Mouse (Mus musculus) liver, embryonic 11.5 days (tissue): ENCODE measurements around the gene Cfl1. TPM values are rescaled to one million over a fixed set of nuclear protein-coding genes. Genes with fewer than 3 reads are reported as not detected.
A peak's percentile ranks its signal among the peaks of the same experiment; 100 is the strongest.

Experiments
- ATAC-seq: fragments of 200-750 bp; cut with Nextera tagmentation; replicated peaks from 2 replicates; pipeline ENCODE4 v1.8.0; 2017; ENCODE audit warnings: moderate number of reproducible peaks, mild to moderate bottlenecking, moderate TSS enrichment, moderate library complexity; ENCODE audit not compliant: low FRiP score
- DNase-seq: peaks from one replicate; pipeline ENCODE4 v3.0.0-alpha.2; 2017; ENCODE audit warnings: low spot score
- H3K27ac ChIP-seq: fragments of 300-500 bp; sonication (generic); 2 replicates; pipeline ENCODE4 v1.5.1; 2014; ENCODE audit warnings: mild to moderate bottlenecking, low read depth, low read length, control low read depth
- H3K27me3 ChIP-seq: fragments of 300-500 bp; sonication (generic); replicated peaks from 2 replicates; pipeline ENCODE4 v1.6.1; 2014; ENCODE audit warnings: low read length, mixed read lengths; ENCODE audit not compliant: control insufficient read depth, insufficient read depth
- H3K36me3 ChIP-seq: fragments of 300-500 bp; sonication (generic); 2 replicates; pipeline ENCODE4 v1.6.1; 2014; ENCODE audit warnings: mild to moderate bottlenecking, low read length, moderate library complexity, mixed read lengths; ENCODE audit not compliant: control insufficient read depth, insufficient read depth
- H3K4me1 ChIP-seq: fragments of 300-500 bp; sonication (generic); replicated peaks from 2 replicates; pipeline ENCODE4 v1.6.1; 2014; ENCODE audit warnings: low read length, mixed read lengths; ENCODE audit not compliant: control insufficient read depth, insufficient read depth
- H3K4me2 ChIP-seq: fragments of 300-500 bp; sonication (generic); 2 replicates; pipeline ENCODE4 v1.6.1; 2014; ENCODE audit warnings: mild to moderate bottlenecking, control low read depth, moderate library complexity
- H3K4me3 ChIP-seq: fragments of 300-500 bp; sonication (generic); 2 replicates; pipeline ENCODE4 v1.5.1; 2014; ENCODE audit warnings: low read depth, low read length, control low read depth
- H3K9ac ChIP-seq: fragments of 300-500 bp; sonication (generic); 2 replicates; pipeline ENCODE4 v1.6.1; 2014; ENCODE audit warnings: low read depth, low read length, control low read depth
- H3K9me3 ChIP-seq: fragments of 300-500 bp; sonication (generic); 2 replicates; pipeline ENCODE4 v1.6.1; 2016; ENCODE audit warnings: low read length, inconsistent platforms, mixed read lengths; ENCODE audit not compliant: control insufficient read depth
- WGBS: fragments of 180-500 bp; shearing (Covaris S2); extraction: QIAGEN DNeasy Blood & Tissue Kit; methylation state at CpG from one replicate; pipeline ENCODE4 v1.1.7; 2014; 5-methylcytosine and 5-hydroxymethylcytosine counted together
- polyA plus RNA-seq: library from polyadenylated mRNA; unstranded; fragments of >200 nt; fragmentation: Nextera tagmentation; extraction: Ambion mirVana; gene quantifications from 2 replicates; pipeline ENCODE4 v1.2.1, GENCODE M21; 2014

Cfl1 gene
- polyA plus RNA-seq, 1 experiment from 2014 or later: 2,516 TPM

DNA sequence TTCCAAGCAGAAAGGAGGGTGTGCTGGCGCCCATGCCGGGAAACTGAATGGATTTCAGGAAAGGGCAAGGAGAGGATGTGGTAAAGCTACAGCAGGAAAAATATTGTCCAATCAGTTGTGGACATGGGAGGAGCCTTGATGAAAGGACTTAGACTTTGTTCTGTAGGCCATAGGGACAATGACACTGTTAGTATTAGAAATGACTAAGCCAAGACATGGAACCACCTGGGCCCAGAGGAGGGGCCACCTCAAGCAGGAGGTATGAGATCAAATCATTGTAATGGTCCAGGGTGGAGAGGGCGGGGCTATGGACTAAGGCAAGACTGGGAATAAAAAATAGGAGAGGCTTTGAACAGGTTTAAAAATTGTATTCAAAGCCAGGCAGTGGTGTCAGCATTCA, 28.5 kb downstream of the Cfl1 start:
- Histone ChIP-seq H3K4me2 (no peak overlapping the region), H3K4me3 (no peak overlapping the region), H3K4me1 (no peaks in the 10 kb centered on the region), H3K27ac (no peak overlapping the region), H3K9ac (no peak overlapping the region), H3K36me3 (no peaks in the 10 kb centered on the region), H3K9me3 (no peaks in the 10 kb centered on the region), H3K27me3 (no peaks in the 10 kb centered on the region)
- DNase-seq (no peak), ATAC-seq (no peak)
- 72% methylated on average over 3 of the region's 3 CpGs for WGBS

DNA sequence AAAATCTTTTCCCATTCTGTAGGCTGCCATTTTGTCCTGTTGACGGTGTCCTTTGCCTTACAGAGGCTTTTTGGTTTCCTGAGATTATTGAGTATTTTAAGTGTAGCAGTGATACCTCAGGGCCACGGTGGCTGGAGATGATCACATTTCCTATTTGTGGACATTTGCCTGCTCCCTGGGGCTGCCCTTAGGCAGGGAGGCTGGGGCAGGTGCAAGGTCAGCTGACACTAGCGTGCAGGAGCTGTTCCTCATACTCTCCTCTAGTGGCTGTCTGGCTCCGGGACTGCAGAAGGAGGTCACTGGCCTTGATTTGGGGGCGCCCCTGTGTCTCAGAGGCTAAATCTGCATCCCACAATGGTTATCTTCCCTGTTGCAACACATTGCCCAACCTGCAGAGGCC, 34.9 kb downstream of the Cfl1 start:
- H3K27me3 ChIP-seq: no peaks in the 10 kb centered on the region
- H3K36me3 ChIP-seq: no peaks in the 10 kb centered on the region
- WGBS: 68% methylated on average over 5 of the region's 5 CpGs
- no peak overlapping the region for H3K27ac ChIP-seq
- no peak overlapping the region for H3K4me2 ChIP-seq
- no peak overlapping the region for H3K9ac ChIP-seq
- no peaks in the 10 kb centered on the region for H3K9me3 ChIP-seq
- H3K4me1 ChIP-seq: peaks cover 6% of the 10 kb centered on the region; the same call in 1 of the 2 replicates
- DNase-seq (no peak), ATAC-seq (no peak)
- no peak overlapping the region for H3K4me3 ChIP-seq

DNA sequence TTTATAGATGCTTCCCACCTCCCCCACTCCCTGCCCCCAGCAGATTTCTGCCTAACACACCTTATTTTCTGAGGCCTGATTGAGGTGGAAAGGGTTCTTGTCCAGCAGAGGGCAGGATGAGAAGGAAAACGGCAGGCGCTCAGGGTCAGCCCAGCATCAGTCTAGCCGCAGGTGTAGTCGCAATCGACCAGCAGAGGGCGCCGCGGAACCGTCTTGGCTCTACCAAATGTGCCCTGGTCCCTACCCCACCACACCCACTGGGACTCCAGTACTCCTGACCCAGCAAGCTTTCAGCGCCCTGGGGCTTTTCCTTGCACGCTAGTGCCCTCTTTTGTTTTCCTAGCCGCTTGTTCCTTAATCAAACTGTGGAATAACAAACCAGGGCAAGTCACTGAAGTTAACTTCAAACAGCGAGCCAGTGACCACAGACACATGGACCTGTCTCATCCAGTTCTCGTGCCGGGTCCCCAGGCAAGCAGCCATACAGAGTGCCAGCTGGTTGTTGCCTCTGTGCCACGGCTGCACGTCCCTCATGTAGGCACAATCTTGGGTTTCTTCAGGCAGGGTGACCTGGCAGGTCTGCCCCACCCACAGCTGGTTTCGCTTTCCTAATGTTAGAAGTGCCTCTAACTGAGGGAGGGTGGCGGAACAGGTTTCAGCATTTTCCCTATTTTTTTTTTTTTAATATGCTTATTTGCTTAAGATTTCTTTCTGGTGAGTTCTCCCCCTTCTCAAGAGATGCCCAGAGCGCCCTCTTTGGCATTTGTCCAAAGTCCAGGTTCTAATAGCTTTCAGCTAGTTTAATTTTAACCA, 39.3 kb downstream of the Cfl1 start:
- peak; percentile 93 for DNase-seq
- Histone ChIP-seq H3K4me2 (peak overlapping the region; percentile 46), H3K27me3 (no peaks in the 10 kb centered on the region), H3K36me3 (no peaks in the 10 kb centered on the region), H3K9me3 (no peaks in the 10 kb centered on the region), H3K4me1 (peaks cover 6% of the 10 kb centered on the region; the same call in 1 of the 2 replicates), H3K9ac (0 out of 2 replicates have a peak overlapping the region, but pooled peaks have one; percentile 3), H3K27ac (no peak overlapping the region), H3K4me3 (no peak overlapping the region)
- WGBS: 24% methylated on average over 20 of the region's 20 CpGs
- peak; percentile 92 for ATAC-seq

DNA sequence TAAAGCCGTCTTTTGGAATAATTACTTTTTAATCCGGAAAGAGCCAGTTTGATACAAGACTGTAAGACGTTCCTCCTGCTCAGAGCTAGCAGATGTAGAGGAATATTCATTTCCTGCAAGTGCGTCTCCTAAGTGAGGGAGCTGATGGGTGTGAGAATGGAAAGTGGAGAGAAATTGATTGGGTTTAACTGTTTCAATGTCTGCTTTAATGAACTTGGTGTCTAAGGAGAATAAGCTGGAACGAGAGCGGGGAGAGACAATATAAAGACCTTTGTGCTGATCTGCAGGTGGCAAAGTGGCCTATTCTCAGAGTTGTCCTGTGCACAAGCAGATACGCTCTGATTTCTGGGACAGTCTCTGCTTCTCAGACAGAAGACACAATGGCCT, 39.9 kb downstream of the Cfl1 start:
- 74% methylated on average over 7 of the region's 7 CpGs for WGBS
- H3K4me3 ChIP-seq: no peak overlapping the region
- no peak overlapping the region for H3K9ac ChIP-seq
- H3K4me2 ChIP-seq: no peak overlapping the region
- no peak overlapping the region for H3K27ac ChIP-seq
- no peaks in the 10 kb centered on the region for H3K9me3 ChIP-seq
- no peaks in the 10 kb centered on the region for H3K27me3 ChIP-seq
- DNase-seq (no peak), ATAC-seq (no peak)
- H3K4me1 ChIP-seq: peaks cover 6% of the 10 kb centered on the region; the same call in 1 of the 2 replicates
- H3K36me3 ChIP-seq: no peaks in the 10 kb centered on the region

DNA sequence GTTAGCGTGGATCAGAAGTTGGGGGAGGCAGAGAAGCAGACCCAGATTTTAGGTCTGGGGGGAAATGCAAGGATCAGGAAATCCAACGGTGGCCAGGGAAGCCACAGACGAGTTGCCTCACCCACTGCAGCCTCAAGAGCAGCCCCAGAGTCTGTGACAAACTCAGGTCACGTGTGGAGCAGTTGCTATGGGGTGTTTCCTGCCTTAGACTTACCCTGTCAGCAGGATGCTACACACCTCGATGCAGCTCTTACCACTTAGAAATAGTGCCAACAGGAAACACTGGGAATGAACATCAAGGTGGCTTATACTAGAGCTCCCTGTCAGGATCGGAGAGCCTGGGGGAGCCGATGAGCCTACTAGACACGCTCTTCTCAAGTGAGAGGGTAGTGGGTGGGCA, 42.3 kb downstream of the Cfl1 start:
- 65% methylated on average over 8 of the region's 8 CpGs for WGBS
- Histone ChIP-seq H3K27ac (no peak overlapping the region), H3K4me2 (no peak overlapping the region), H3K9me3 (no peaks in the 10 kb centered on the region), H3K9ac (no peak overlapping the region), H3K4me3 (no peak overlapping the region), H3K36me3 (no peaks in the 10 kb centered on the region), H3K4me1 (peaks cover 6% of the 10 kb centered on the region; the same call in 1 of the 2 replicates), H3K27me3 (no peaks in the 10 kb centered on the region)
- DNase-seq (no peak), ATAC-seq (no peak)

DNA sequence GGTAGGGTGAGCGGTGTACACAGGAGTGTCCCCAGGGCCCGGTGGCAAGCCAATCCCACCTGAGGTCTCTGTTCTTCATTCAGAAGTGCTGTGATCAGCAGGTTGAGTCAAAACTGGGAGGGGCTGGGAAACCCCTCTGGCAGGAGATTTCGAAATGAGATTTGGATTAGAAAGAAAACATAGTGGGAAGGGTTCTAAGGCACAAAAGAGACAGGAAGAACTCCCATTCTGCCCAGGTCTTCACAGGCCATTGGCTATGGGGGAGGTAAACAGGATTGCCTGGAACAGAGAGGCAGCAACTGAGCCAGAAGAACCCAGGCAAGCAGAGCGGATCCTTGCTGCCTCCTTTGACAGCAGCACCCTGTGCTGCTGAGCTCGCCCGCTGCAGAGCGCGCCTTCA, 48.5 kb downstream of the Cfl1 start:
- 69% methylated on average over 8 of the region's 8 CpGs for WGBS
- no peak for ATAC-seq

DNA sequence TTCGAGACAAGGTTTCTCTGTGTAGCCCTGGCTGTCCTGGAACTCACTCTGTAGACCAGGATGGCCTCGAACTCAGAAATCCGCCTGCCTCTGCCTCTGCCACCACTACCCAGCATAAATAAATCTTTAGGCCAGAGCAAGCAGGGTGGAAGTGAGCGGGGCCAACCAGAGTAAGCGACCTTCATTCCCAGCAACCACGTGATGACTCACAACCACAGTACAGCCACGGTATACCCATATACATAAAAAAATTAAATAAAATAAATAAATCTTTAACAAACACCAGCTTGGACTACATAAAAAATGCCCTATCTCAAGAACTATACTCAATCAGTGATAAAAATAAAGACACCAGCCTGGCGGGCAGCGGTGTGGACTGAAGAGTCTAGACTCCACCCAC, 53.1 kb downstream of the Cfl1 start:
- Histone ChIP-seq H3K36me3 (no peaks in the 10 kb centered on the region), H3K4me3 (no peak overlapping the region), H3K9ac (no peak overlapping the region), H3K27ac (no peak overlapping the region), H3K27me3 (no peaks in the 10 kb centered on the region), H3K4me1 (no peaks in the 10 kb centered on the region), H3K4me2 (no peak overlapping the region), H3K9me3 (no peaks in the 10 kb centered on the region)
- ATAC-seq (no peak), DNase-seq (no peak)
- 72% methylated on average over 9 of the region's 9 CpGs for WGBS

More for the DNA sequence above, 48.5 kb downstream of the Cfl1 start:
- Histone ChIP-seq H3K9me3 (no peaks in the 10 kb centered on the region), H3K27ac (no peak overlapping the region), H3K4me1 (no peaks in the 10 kb centered on the region), H3K9ac (no peak overlapping the region), H3K4me2 (no peak overlapping the region), H3K4me3 (no peak overlapping the region), H3K36me3 (no peaks in the 10 kb centered on the region), H3K27me3 (no peaks in the 10 kb centered on the region)
- DNase-seq: no peak

DNA sequence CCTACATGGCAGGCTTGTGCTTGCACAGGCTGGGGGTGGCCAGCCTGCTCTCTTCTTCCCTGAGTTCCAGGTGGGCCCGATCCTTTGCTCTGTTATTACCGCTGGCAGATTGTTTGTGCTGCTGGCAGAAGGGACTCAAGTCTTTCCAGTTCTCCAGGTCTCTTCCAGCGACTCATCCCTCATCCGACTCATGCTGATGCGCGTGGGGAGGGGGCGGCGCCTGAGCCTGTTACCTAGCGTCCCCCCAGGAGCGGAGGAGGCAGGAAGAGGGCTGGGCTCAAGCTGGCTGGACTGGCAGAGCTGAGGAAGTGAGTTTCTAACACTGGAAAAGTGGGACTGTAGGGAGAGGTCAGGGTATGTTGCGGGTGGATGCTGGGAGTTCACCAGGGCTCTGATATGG, 53.8 kb downstream of the Cfl1 start:
- WGBS: 56% methylated on average over 11 of the region's 11 CpGs
- no peak for ATAC-seq

More for the DNA sequence above, 53.8 kb downstream of the Cfl1 start:
- no peak for DNase-seq
- H3K27me3 ChIP-seq: no peaks in the 10 kb centered on the region
- no peak overlapping the region for H3K9ac ChIP-seq
- H3K36me3 ChIP-seq: no peaks in the 10 kb centered on the region
- H3K4me2 ChIP-seq: no peak overlapping the region
- no peak overlapping the region for H3K4me3 ChIP-seq
- no peaks in the 10 kb centered on the region for H3K9me3 ChIP-seq
- no peaks in the 10 kb centered on the region for H3K4me1 ChIP-seq
- no peak overlapping the region for H3K27ac ChIP-seq
